Mouse (Mus musculus): ENCODE results near the gene Gm4498. TPM values are rescaled to one million over a fixed set of nuclear protein-coding genes. Genes with fewer than 3 reads are reported as not detected.
"Not testable (repeated sequence)": the region's sequence is repeated elsewhere in the genome, so short reads cannot be mapped to it uniquely, and the experiment has no call there.

Gene Gm4498
- polyA plus RNA-seq (2012; ENCODE audit: insufficient read depth, insufficient read length, low replicate concordance, missing spikeins): not detected in 2 replicates

DNA sequence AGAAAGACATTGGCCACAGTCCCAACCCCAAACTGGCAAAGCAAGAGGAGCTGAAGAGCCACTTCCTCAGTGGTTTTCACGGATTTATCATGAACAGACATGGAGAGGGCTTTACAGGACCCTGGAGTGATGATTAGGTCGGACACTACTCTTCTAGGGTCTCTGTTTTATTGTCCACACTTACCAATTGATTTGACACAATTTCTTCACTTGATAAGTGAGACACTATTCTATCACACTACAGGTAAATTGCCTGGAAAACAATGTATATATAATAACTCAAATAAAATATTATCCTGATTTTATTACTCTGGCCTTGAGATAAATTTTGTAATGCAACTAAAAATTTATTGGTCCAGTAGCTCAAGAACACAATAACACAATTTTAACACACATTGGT, at the start of gene Gm4498:
Gm4498 (minus strand) TSS at position 101 of the 400 bp plus-strand sequence.
- WGBS: no CpG with 5 or more reads among the region's 2 CpGs
- H3K4me3 ChIP-seq (ENCODE audit: insufficient read depth, low read depth, low read length); H3K4me1 ChIP-seq (ENCODE audit: control insufficient read depth, insufficient read depth, low read length); H3K27ac ChIP-seq (ENCODE audit: insufficient read depth, low read depth, low read length): not testable (repeated sequence)

GRCm38 (mm10) chr7:20262734-20263133, 29.1 kb upstream of the Gm4498 start, which contains the start of gene Gm5890:
TSS of gene Gm5890 (minus strand) at chr7:20262834.
- no CpG with 5 or more reads among the region's 3 CpGs for WGBS
- not testable (repeated sequence) for H3K4me3 ChIP-seq (ENCODE audit: insufficient read depth, low read depth, low read length); H3K27ac ChIP-seq (ENCODE audit: insufficient read depth, low read depth, low read length); H3K4me1 ChIP-seq (ENCODE audit: control insufficient read depth, insufficient read depth, low read length)

DNA sequence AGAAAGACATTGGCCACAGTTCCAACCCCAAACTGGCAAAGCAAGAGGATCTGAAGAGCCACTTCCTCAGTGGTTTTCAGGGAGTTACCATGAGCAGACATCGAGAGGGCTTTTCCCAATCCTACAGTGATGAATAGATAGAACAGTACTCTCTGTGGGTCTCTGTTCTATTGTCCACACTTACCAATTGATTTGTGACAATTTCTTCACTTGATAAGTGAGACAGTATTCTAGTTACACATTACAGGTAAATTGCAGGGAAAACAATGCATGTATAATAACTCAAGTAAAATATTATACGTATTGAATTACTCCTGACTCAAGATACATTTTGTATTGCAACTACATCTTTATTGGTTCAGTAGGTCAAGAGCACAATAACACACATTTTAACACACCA, 28.1 kb downstream of the Gm4498 start, which contains the start of gene Gm6164:
Gm6164 (minus strand) TSS at position 101 of the 400 bp plus-strand sequence.
- H3K27ac ChIP-seq (ENCODE audit: insufficient read depth, low read depth, low read length); H3K4me1 ChIP-seq (ENCODE audit: control insufficient read depth, insufficient read depth, low read length); H3K4me3 ChIP-seq (ENCODE audit: insufficient read depth, low read depth, low read length): not testable (repeated sequence)
- no CpG with 5 or more reads among the region's 2 CpGs for WGBS

- H3K27ac ChIP-seq (ENCODE audit: insufficient read depth, low read depth, low read length); H3K4me3 ChIP-seq (ENCODE audit: insufficient read depth, low read depth, low read length); H3K4me1 ChIP-seq (ENCODE audit: control insufficient read depth, insufficient read depth, low read length): not testable (repeated sequence)
- WGBS: no CpG with 5 or more reads among the region's 3 CpGs
Measured at GRCm38 (mm10) chr7:20193410-20193809, 40.2 kb downstream of the Gm4498 start, which contains the start of gene Vmn1r95. TSS of gene Vmn1r95 (plus strand) at chr7:20193710.

Other genes with a start within 250 kb of the Gm4498 start
- not detected in 2 replicates for gene Nlrp9b, start 242.4 kb downstream of the Gm4498 start, polyA plus RNA-seq (2012; ENCODE audit: insufficient read depth, insufficient read length, low replicate concordance, missing spikeins)
- not detected in 2 replicates for gene Vmn1r91, start 134.1 kb downstream of the Gm4498 start, polyA plus RNA-seq (2012; ENCODE audit: insufficient read depth, insufficient read length, low replicate concordance, missing spikeins)
- gene Gm16442, start 111.2 kb downstream of the Gm4498 start, polyA plus RNA-seq (2012; ENCODE audit: insufficient read depth, insufficient read length, low replicate concordance, missing spikeins): not detected in 2 replicates
- gene Vmn1r93, start 94.7 kb downstream of the Gm4498 start, polyA plus RNA-seq (2012; ENCODE audit: insufficient read depth, insufficient read length, low replicate concordance, missing spikeins): not detected in 2 replicates
- gene Vmn1r94, start 65.5 kb downstream of the Gm4498 start, polyA plus RNA-seq (2012; ENCODE audit: insufficient read depth, insufficient read length, low replicate concordance, missing spikeins): not detected in 2 replicates
- gene Vmn1r95, start 40.1 kb downstream of the Gm4498 start, polyA plus RNA-seq (2012; ENCODE audit: insufficient read depth, insufficient read length, low replicate concordance, missing spikeins): not detected in 2 replicates
- not detected in 2 replicates for gene Gm6164, start 28.2 kb downstream of the Gm4498 start, polyA plus RNA-seq (2012; ENCODE audit: insufficient read depth, insufficient read length, low replicate concordance, missing spikeins)
- not detected in 2 replicates for gene Gm5890, start 29.0 kb upstream of the Gm4498 start, polyA plus RNA-seq (2012; ENCODE audit: insufficient read depth, insufficient read length, low replicate concordance, missing spikeins)
- not detected in 2 replicates for gene Gm4133, start 100.2 kb upstream of the Gm4498 start, polyA plus RNA-seq (2012; ENCODE audit: insufficient read depth, insufficient read length, low replicate concordance, missing spikeins)
- gene Gm5728, start 141.6 kb upstream of the Gm4498 start, polyA plus RNA-seq (2012; ENCODE audit: insufficient read depth, insufficient read length, low replicate concordance, missing spikeins): not detected in 2 replicates
- gene Vmn1r100, start 184.1 kb upstream of the Gm4498 start, polyA plus RNA-seq (2012; ENCODE audit: insufficient read depth, insufficient read length, low replicate concordance, missing spikeins): not detected in 2 replicates
- gene Vmn1r101, start 208.8 kb upstream of the Gm4498 start, polyA plus RNA-seq (2012; ENCODE audit: insufficient read depth, insufficient read length, low replicate concordance, missing spikeins): not detected in 2 replicates
- gene Gm10670, start 241.1 kb upstream of the Gm4498 start, polyA plus RNA-seq (2012; ENCODE audit: insufficient read depth, insufficient read length, low replicate concordance, missing spikeins): not detected in 2 replicates

Measured in olfactory bulb, adult 2 months (tissue).